27 mouse cellular contexts compared by ENCODE assay signal in genomic region chr1:164162745-164163144, GRCm38 (mm10). TPM values are rescaled to one million over a fixed set of nuclear protein-coding genes. Genes with fewer than 3 reads are reported as not detected.
A peak's percentile ranks its signal among the peaks of the same experiment; 100 is the strongest.
DNase-seq lines count a peak whose midpoint lies in the region; ATAC-seq lines count a peak whose summit lies in the region.
"Had no signal": no experiment of that assay in that cellular context is flagged by ENCODE, and none has a peak within 500 bp of the region (broad histone marks: within the 10 kb centered on the region; RNA-seq: fewer than 3 reads in every experiment).

No protein-coding gene starts in this region.

- peak; percentile 42 for DNase-seq in heart, adult 11 months
- DNase-seq in heart, adult 8-10 months (ENCODE audit: low spot score): no peak
- no peak for DNase-seq in midbrain, embryonic 11.5 days (ENCODE audit: low spot score, missing footprints)
- no peak for DNase-seq in cerebellum, adult 18-20 months
- no peak for DNase-seq in adrenal gland, postnatal 10 days
- DNase-seq: adrenal gland, postnatal 25 days; cerebellum, adult 8-10 months; gastrocnemius, postnatal 14 days; heart, adult 2 months; heart, postnatal 4 days; layer of hippocampus, adult 9-11 months; left cerebral cortex, postnatal 4 days; lung, adult 18-20 months; right cerebral cortex, postnatal 25 days; thymus, postnatal 25 days had no signal

- 60% methylated on average over 5 of the region's 5 CpGs for WGBS in intestine, embryonic 16.5 days
- WGBS in liver, embryonic 12.5 days (ENCODE audit: insufficient replicate concordance): 54% methylated on average over 5 of the region's 5 CpGs
- 59% methylated on average over 5 of the region's 5 CpGs for WGBS in stomach, embryonic 15.5 days
- 84% methylated on average over 5 of the region's 5 CpGs for WGBS in midbrain, embryonic 11.5 days

- H3K4me2 ChIP-seq in intestine, embryonic 16.5 days (ENCODE audit: low read depth, low read length): no peak overlapping the region
- no peak overlapping the region for H3K4me2 ChIP-seq in liver, embryonic 12.5 days
- no peak overlapping the region for H3K4me2 ChIP-seq in stomach, embryonic 15.5 days
- no peak overlapping the region for H3K4me2 ChIP-seq in midbrain, embryonic 11.5 days
- H3K4me2 ChIP-seq: heart, embryonic 15.5 days; hindbrain, embryonic 15.5 days had no signal

- H3K27me3 ChIP-seq in intestine, embryonic 16.5 days (replicated peaks; ENCODE audit: control insufficient read depth, insufficient read depth, low read length): no peaks in the 10 kb centered on the region
- no peaks in the 10 kb centered on the region for H3K27me3 ChIP-seq in liver, embryonic 12.5 days (replicated peaks)
- no peaks in the 10 kb centered on the region for H3K27me3 ChIP-seq in stomach, embryonic 15.5 days (replicated peaks)
- H3K27me3 ChIP-seq in midbrain, embryonic 11.5 days (ENCODE audit: control insufficient read depth, insufficient read depth, low read length): no peaks in the 10 kb centered on the region
- H3K27me3 ChIP-seq: heart, embryonic 15.5 days; hindbrain, embryonic 15.5 days had no signal

- H3K4me3 ChIP-seq in intestine, embryonic 16.5 days (ENCODE audit: low read length): no peak overlapping the region
- H3K4me3 ChIP-seq in liver, embryonic 12.5 days: no peak overlapping the region
- H3K4me3 ChIP-seq in stomach, embryonic 15.5 days (replicated peaks): no peak overlapping the region
- H3K4me3 ChIP-seq in midbrain, embryonic 11.5 days (ENCODE audit: low read depth, low read length): no peak overlapping the region
- H3K4me3 ChIP-seq: embryonic facial prominence, embryonic 10.5 days; heart, adult 2 months; heart, embryonic 15.5 days; hindbrain, embryonic 15.5 days; left cerebral cortex, adult 2 months had no signal

- no peaks in the 10 kb centered on the region for H3K4me1 ChIP-seq in intestine, embryonic 16.5 days (ENCODE audit: control insufficient read depth, insufficient read depth, low read length)
- no peaks in the 10 kb centered on the region for H3K4me1 ChIP-seq in liver, embryonic 12.5 days
- H3K4me1 ChIP-seq in stomach, embryonic 15.5 days: no peaks in the 10 kb centered on the region
- no peaks in the 10 kb centered on the region for H3K4me1 ChIP-seq in midbrain, embryonic 11.5 days (ENCODE audit: control insufficient read depth, insufficient read depth, low read length)
- H3K4me1 ChIP-seq: heart, embryonic 15.5 days; hindbrain, embryonic 15.5 days had no signal

- no peak overlapping the region for H3K9ac ChIP-seq in intestine, embryonic 16.5 days (ENCODE audit: low read depth, low read length)
- H3K9ac ChIP-seq in liver, embryonic 12.5 days: no peak overlapping the region
- H3K9ac ChIP-seq in stomach, embryonic 15.5 days: no peak overlapping the region
- no peak overlapping the region for H3K9ac ChIP-seq in midbrain, embryonic 11.5 days (ENCODE audit: low read length)
- H3K9ac ChIP-seq: heart, embryonic 15.5 days; hindbrain, embryonic 15.5 days had no signal

- peak; percentile 96 for ATAC-seq in intestine, embryonic 16.5 days
- ATAC-seq in liver, embryonic 12.5 days: peak; percentile 71
- peak; percentile 63; the same call in 1 of the 2 replicates for ATAC-seq in stomach, embryonic 15.5 days (ENCODE audit: insufficient read depth, low FRiP score, low read depth)
- ATAC-seq in midbrain, embryonic 11.5 days (ENCODE audit: low FRiP score): no peak
- ATAC-seq: activated CD4-positive, CD25-positive, alpha-beta regulatory T cell, adult 4 months; CD4-positive, CD25-positive, alpha-beta regulatory T cell, adult 4 months; Patski had no signal

- no peak overlapping the region for H3K27ac ChIP-seq in intestine, embryonic 16.5 days (ENCODE audit: low read length)
- H3K27ac ChIP-seq in liver, embryonic 12.5 days: no peak overlapping the region
- H3K27ac ChIP-seq in stomach, embryonic 15.5 days: no peak overlapping the region
- no peak overlapping the region for H3K27ac ChIP-seq in midbrain, embryonic 11.5 days (ENCODE audit: low read depth, low read length)
- H3K27ac ChIP-seq: embryonic facial prominence, embryonic 10.5 days; heart, adult 2 months; heart, embryonic 15.5 days; hindbrain, embryonic 15.5 days; left cerebral cortex, adult 2 months had no signal

- H3K9me3 ChIP-seq in intestine, embryonic 16.5 days (ENCODE audit: control insufficient read depth, low read length): no peaks in the 10 kb centered on the region
- H3K9me3 ChIP-seq in liver, embryonic 12.5 days (replicated peaks): no peaks in the 10 kb centered on the region
- no peaks in the 10 kb centered on the region for H3K9me3 ChIP-seq in stomach, embryonic 15.5 days
- H3K9me3 ChIP-seq in midbrain, embryonic 11.5 days (ENCODE audit: control insufficient read depth, low read length): no peaks in the 10 kb centered on the region
- H3K9me3 ChIP-seq: embryonic facial prominence, embryonic 10.5 days; heart, embryonic 15.5 days; hindbrain, embryonic 15.5 days had no signal

- H3K36me3 ChIP-seq in intestine, embryonic 16.5 days (ENCODE audit: control insufficient read depth, insufficient read depth, low read length): no peaks in the 10 kb centered on the region
- H3K36me3 ChIP-seq in liver, embryonic 12.5 days: no peaks in the 10 kb centered on the region
- H3K36me3 ChIP-seq in stomach, embryonic 15.5 days: no peaks in the 10 kb centered on the region
- no peaks in the 10 kb centered on the region for H3K36me3 ChIP-seq in midbrain, embryonic 11.5 days (ENCODE audit: control insufficient read depth, insufficient read depth, low read length)
- H3K36me3 ChIP-seq: embryonic facial prominence, embryonic 10.5 days; heart, embryonic 15.5 days; hindbrain, embryonic 15.5 days had no signal

RNA-seq across cellular contexts. Expression of gene F5, which starts 11.1 kb away (rescaled TPM):
- 10 to 100 TPM in 1 of 4 experiments, 1 to 10 TPM in 1, under 1 TPM in 2; 0.94 to 14.2 (median 1.1) TPM for total RNA-seq in heart, adult 8-10 months (2022)
- polyA plus RNA-seq in intestine, embryonic 16.5 days (2015; fragmentation: Nextera tagmentation; extraction: Ambion mirVana): 0.32 and 0.36 TPM in 2 replicates
- 6.2 and 7.0 TPM in 2 replicates for polyA plus RNA-seq in liver, embryonic 12.5 days (2016; fragmentation: Nextera tagmentation; extraction: Ambion mirVana)
- 1.0 and 1.1 TPM in 2 replicates for polyA plus RNA-seq in stomach, embryonic 15.5 days (2015; fragmentation: Nextera tagmentation; extraction: Ambion mirVana)
- 0.25 and 0.50 TPM in 2 replicates for polyA plus RNA-seq in midbrain, embryonic 11.5 days (2014; fragmentation: Nextera tagmentation; extraction: Ambion mirVana)
- total RNA-seq in adrenal gland, postnatal 10 days (2021): 10 to 100 TPM; 25.2 to 49.6 TPM
- polyA plus RNA-seq: activated CD4-positive, CD25-positive, alpha-beta regulatory T cell, adult 4 months had no signal

RNA-seq across cellular contexts. Expression of gene Selp, which starts 47.7 kb away (rescaled TPM):
- 1 to 10 TPM in 3 of 4 experiments, under 1 TPM in 1; 0.49 to 8.6 (median 1.2) TPM for total RNA-seq in heart, adult 8-10 months (2022)
- 0.10 and 0.13 TPM in 2 replicates for polyA plus RNA-seq in intestine, embryonic 16.5 days (2015; fragmentation: Nextera tagmentation; extraction: Ambion mirVana)
- polyA plus RNA-seq in liver, embryonic 12.5 days (2016; fragmentation: Nextera tagmentation; extraction: Ambion mirVana): 0.38 and 0.41 TPM in 2 replicates
- polyA plus RNA-seq in stomach, embryonic 15.5 days (2015; fragmentation: Nextera tagmentation; extraction: Ambion mirVana): 0.18 and 0.58 TPM in 2 replicates
- polyA plus RNA-seq in midbrain, embryonic 11.5 days (2014; fragmentation: Nextera tagmentation; extraction: Ambion mirVana): not detected in 2 replicates
- 1 to 10 TPM; 1.4 to 2.0 TPM for total RNA-seq in adrenal gland, postnatal 10 days (2021)
- total RNA-seq: left cerebral cortex, adult 2 months; midbrain, postnatal 0 days had no signal
- polyA plus RNA-seq: embryonic facial prominence, embryonic 10.5 days; forebrain, embryonic 11.5 days; hindbrain, embryonic 15.5 days; midbrain, postnatal 0 days had no signal
